Mouse (Mus musculus): ENCODE measurements at regions not wholly inside any gene's neighbourhood (a gene's known extent, or its start where the extent isn't known, plus 50 kb on each side); places are given as distances from the start of the nearest gene placed in this dataset.

- Histone ChIP-seq H3K4me3 (no peak overlapping the region), H3K4me1 (no peaks in the 10 kb centered on the region), H3K9ac (no peak overlapping the region), H3K27ac (no peak overlapping the region), H3K4me2 (no peak overlapping the region), H3K27me3 (replicated peaks) (no peaks in the 10 kb centered on the region), H3K9me3 (replicated peaks) (no peaks in the 10 kb centered on the region), H3K36me3 (no peaks in the 10 kb centered on the region)
- no peak for ATAC-seq
- WGBS (ENCODE audit: insufficient replicate concordance): 48% methylated on average over 3 of the region's 3 CpGs
Measured at GRCm38 (mm10) chrX:57951301-57951700, 71.2 kb upstream of the Zic3 start.

- no peak for ATAC-seq
- Histone ChIP-seq H3K36me3 (no peaks in the 10 kb centered on the region), H3K4me1 (no peaks in the 10 kb centered on the region), H3K4me3 (no peak overlapping the region), H3K9me3 (replicated peaks) (no peaks in the 10 kb centered on the region), H3K27me3 (replicated peaks) (no peaks in the 10 kb centered on the region), H3K4me2 (no peak overlapping the region), H3K27ac (no peak overlapping the region), H3K9ac (no peak overlapping the region)
- WGBS (ENCODE audit: insufficient replicate concordance): 24% methylated on average over 3 of the region's 3 CpGs
Measured at GRCm38 (mm10) chrX:57954594-57955185, 67.8 kb upstream of the Zic3 start.

All from liver, embryonic 12.5 days (tissue).